Mouse (Mus musculus): ENCODE measurements at regions not wholly inside any gene's neighbourhood (a gene's known extent, or its start where the extent isn't known, plus 50 kb on each side); places are given as distances from the start of the nearest gene placed in this dataset.

DNA sequence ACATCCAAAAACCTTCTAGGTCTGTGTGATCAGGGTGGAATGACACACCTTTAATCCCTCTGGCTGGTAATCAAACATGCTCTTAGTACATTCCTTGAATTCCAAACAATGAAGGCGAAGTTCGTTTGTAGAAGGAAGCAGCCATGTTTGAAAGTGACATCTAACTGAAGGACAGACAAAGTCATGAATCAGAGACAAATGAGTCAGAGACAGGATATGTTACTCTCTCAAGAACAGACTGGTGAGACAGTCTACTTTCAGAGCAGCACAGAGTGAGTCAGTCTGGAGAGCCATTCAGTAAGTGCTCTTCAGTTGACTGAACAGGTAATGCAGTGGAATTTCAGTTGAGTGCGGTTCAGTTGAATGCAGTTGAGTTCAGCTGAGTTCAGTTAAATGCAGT lies 150.4 kb downstream of the Cpe start:
- H3K4me3 ChIP-seq, result no peak overlapping the region
- 84% methylated on average over 3 of the region's 3 CpGs for WGBS
- no peaks in the 10 kb centered on the region for H3K9me3 ChIP-seq (replicated peaks)
- ATAC-seq, result no peak
- H3K4me1 ChIP-seq, result no peaks in the 10 kb centered on the region
- no peak overlapping the region for H3K4me2 ChIP-seq
- H3K9ac ChIP-seq, result no peak overlapping the region
- no peak overlapping the region for H3K27ac ChIP-seq
- no peaks in the 10 kb centered on the region for H3K27me3 ChIP-seq
- H3K36me3 ChIP-seq (ENCODE audit: poor library complexity, severe bottlenecking), result no peaks in the 10 kb centered on the region

DNA sequence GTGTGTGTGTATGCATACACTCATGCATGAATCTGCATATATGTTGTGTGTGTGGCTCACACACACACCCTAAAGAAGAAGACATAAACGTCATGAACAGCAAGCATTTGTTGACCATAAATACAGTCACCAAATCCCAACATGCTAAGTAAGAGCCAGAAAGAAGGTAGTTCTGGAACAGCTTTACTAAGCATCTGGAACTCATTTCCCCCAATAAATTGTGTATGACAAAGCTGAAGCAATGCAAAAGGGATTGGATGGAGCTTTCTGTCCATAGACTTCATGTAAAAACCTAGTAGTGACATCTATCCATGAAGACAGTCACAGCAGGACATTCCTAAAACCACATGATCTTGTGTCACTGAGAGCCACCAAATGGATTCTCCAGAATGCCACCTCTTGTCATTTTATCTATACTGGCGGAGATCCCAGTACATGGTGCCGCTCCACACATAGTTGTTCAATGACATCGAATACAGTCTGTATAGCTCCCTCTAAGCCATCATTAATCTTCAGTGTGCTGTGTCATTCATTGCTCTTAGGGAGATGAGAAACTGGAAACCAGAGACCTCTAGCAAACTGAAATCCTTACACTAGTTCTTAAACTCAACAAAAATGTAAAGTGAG lies 152.9 kb downstream of the Cpe start:
- H3K4me2 ChIP-seq, result no peak overlapping the region
- 96% methylated on average over 4 of the region's 4 CpGs for WGBS
- no peaks in the 10 kb centered on the region for H3K4me1 ChIP-seq
- no peak overlapping the region for H3K4me3 ChIP-seq
- H3K27ac ChIP-seq, result no peak overlapping the region
- H3K9me3 ChIP-seq (replicated peaks), result no peaks in the 10 kb centered on the region
- ATAC-seq, result no peak
- no peak overlapping the region for H3K9ac ChIP-seq
- H3K36me3 ChIP-seq (ENCODE audit: poor library complexity, severe bottlenecking), result no peaks in the 10 kb centered on the region
- H3K27me3 ChIP-seq, result no peaks in the 10 kb centered on the region

DNA sequence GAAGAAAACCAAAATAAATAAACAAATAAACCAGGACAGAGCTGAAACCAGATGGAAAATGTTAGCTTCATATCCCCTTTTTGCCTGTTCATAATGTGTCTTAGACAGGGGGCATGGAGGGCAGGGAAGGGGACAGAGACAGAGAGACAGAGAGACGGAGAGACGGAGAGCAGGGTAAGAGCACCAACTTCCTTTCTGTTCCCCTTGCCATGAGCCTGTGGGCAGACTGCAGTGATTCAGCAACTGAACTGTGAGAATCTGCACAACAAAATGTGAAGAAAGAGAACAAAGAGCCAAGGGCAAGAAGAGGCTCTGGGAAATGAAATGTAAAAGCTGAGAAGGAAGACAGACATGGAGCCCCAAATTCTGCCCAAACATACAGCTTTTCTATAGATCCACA lies 161.1 kb downstream of the Cpe start:
- no peak overlapping the region for H3K27ac ChIP-seq

DNA sequence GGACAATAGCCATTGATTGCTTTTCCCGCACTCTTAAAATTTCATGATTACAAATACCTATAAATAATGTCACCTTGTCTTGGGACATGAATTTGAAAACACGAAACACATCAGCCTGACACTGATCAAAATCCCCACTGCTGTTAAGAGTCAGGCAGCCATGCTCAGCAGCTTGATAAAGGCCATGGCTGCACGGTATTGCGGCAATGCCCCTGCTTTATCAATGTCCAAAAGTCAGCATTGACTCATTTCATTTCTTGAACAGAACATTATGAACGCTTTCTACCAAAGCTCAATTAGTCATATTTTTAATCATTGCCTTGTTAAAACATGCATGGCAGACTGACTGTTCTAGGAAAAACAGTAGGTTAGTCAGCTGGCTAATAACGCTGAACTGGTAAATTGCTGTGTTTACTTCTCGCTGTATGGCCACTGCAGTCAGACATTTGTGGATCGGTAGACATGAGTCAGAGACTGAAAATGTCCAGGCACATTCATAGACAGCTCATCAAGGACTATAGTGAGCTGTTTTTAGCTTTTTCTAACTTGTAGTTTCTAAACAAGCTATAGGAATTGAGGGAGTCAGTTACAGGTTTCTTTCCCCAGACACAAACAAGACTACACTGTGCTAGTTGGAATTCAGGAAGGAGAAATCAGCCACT lies 170.3 kb downstream of the Cpe start:
- Histone ChIP-seq H3K4me1 (no peaks in the 10 kb centered on the region), H3K27me3 (no peaks in the 10 kb centered on the region), H3K27ac (no peak overlapping the region), H3K4me3 (no peak overlapping the region), H3K36me3 (ENCODE audit: poor library complexity, severe bottlenecking) (no peaks in the 10 kb centered on the region), H3K4me2 (no peak overlapping the region), H3K9me3 (replicated peaks) (no peaks in the 10 kb centered on the region), H3K9ac (no peak overlapping the region)
- no peak for ATAC-seq
- 91% methylated on average over 8 of the region's 8 CpGs for WGBS

More for the DNA sequence above, 161.1 kb downstream of the Cpe start:
- H3K4me1 ChIP-seq, result no peaks in the 10 kb centered on the region
- ATAC-seq, result no peak
- H3K9ac ChIP-seq, result no peak overlapping the region
- 86% methylated on average over 2 of the region's 2 CpGs for WGBS
- no peaks in the 10 kb centered on the region for H3K9me3 ChIP-seq (replicated peaks)
- H3K4me3 ChIP-seq, result no peak overlapping the region
- H3K36me3 ChIP-seq (ENCODE audit: poor library complexity, severe bottlenecking), result no peaks in the 10 kb centered on the region
- H3K4me2 ChIP-seq, result no peak overlapping the region
- H3K27me3 ChIP-seq, result no peaks in the 10 kb centered on the region

DNA sequence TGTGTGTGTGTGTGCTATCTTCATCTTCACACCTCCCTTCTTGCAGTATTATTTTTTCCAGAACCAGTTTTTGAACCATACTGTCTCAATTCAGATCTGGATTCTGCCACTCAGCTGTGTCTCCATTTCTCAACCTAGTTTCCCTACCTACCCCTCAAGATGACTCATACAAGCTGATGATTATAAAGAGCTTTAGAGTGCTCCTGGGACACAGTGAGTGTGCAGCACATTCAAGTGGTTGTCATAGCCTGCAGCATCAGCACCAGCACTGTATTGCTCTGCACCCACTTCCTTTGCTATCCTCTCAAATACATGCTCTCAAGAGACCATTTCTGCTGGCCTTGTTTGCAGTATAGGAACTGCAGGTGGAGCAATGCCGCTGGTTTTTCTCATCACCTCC lies 173.2 kb downstream of the Cpe start:
- no peaks in the 10 kb centered on the region for H3K36me3 ChIP-seq (ENCODE audit: poor library complexity, severe bottlenecking)
- ATAC-seq, result no peak
- H3K4me2 ChIP-seq, result no peak overlapping the region
- no peaks in the 10 kb centered on the region for H3K9me3 ChIP-seq (replicated peaks)
- H3K4me3 ChIP-seq, result no peak overlapping the region
- 80% methylated on average over 1 of the region's 1 CpGs for WGBS
- no peak overlapping the region for H3K9ac ChIP-seq
- H3K27ac ChIP-seq, result no peak overlapping the region
- no peaks in the 10 kb centered on the region for H3K27me3 ChIP-seq
- no peaks in the 10 kb centered on the region for H3K4me1 ChIP-seq

DNA sequence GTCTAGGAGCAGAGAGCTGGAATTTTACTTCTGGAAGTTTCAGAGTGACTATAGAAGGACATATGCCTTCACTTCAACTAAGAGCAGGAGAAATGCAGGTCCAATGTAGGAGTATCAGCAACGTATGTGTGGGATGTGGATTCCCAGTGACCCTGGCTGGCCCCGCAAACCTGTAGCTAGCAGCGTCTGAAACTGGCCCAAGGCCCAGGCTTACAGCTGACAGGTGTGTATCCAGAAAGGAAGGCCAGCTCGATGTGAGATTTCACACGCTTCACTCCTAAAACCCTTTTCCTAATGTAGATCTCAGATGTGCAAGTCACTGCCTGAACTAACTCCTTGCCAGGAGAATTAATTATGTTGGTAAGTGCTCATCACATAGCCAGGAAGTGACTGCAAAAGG lies 176.9 kb downstream of the Cpe start:
- Histone ChIP-seq H3K4me2 (no peak overlapping the region), H3K9me3 (replicated peaks) (peaks cover 6% of the 10 kb centered on the region; the same call in 1 of the 2 replicates), H3K27ac (no peak overlapping the region), H3K9ac (no peak overlapping the region), H3K27me3 (no peaks in the 10 kb centered on the region), H3K36me3 (ENCODE audit: poor library complexity, severe bottlenecking) (no peaks in the 10 kb centered on the region), H3K4me1 (no peaks in the 10 kb centered on the region), H3K4me3 (no peak overlapping the region)
- 93% methylated on average over 5 of the region's 5 CpGs for WGBS
- no peak for ATAC-seq

DNA sequence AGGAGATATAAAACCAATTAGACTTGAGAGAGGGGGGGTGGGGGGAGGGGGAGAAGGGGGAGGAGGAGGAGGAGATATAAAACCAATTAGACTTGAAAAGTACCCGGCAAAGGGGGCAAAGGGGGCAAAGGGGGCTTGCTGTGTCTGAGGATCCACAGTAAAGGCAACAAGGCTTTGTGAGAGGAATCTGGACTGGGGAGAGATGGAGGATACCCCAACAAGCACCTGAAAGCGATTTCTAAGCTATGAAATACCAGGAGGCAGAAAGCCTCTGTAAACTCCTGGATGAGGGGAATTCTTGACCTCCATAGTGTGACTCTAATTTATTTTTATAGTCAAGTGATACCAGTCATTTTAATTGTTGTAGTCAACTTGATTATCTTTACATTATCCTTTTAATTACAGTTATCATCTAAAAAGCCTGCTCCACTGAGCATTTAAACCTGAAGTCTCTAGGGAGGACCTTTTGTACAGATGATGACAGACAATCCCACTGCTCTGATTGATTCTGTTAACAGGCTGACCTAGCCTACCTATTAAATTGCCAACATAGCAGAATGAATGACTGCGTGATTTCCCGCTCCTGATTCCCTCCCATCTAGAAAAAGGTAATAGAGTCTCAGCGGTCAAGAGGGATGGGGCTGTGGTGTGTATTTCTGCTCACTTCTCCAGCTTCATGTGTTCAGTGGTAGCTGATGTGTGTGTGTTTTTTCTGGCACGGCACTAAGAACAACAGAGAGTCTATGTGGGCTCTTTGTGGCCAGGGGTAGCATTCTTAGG lies 195.4 kb downstream of the Cpe start:
- no peaks in the 10 kb centered on the region for H3K9me3 ChIP-seq (replicated peaks)
- WGBS, result 25% methylated on average over 6 of the region's 6 CpGs
- H3K4me3 ChIP-seq, result no peak overlapping the region
- H3K4me1 ChIP-seq, result peaks cover 19% of the 10 kb centered on the region
- H3K9ac ChIP-seq, result no peak overlapping the region
- H3K36me3 ChIP-seq (ENCODE audit: poor library complexity, severe bottlenecking), result no peaks in the 10 kb centered on the region
- peak; percentile 54; the same call in 1 of the 2 replicates for ATAC-seq
- H3K27ac ChIP-seq, result no peak overlapping the region
- no peak overlapping the region for H3K4me2 ChIP-seq
- no peaks in the 10 kb centered on the region for H3K27me3 ChIP-seq

DNA sequence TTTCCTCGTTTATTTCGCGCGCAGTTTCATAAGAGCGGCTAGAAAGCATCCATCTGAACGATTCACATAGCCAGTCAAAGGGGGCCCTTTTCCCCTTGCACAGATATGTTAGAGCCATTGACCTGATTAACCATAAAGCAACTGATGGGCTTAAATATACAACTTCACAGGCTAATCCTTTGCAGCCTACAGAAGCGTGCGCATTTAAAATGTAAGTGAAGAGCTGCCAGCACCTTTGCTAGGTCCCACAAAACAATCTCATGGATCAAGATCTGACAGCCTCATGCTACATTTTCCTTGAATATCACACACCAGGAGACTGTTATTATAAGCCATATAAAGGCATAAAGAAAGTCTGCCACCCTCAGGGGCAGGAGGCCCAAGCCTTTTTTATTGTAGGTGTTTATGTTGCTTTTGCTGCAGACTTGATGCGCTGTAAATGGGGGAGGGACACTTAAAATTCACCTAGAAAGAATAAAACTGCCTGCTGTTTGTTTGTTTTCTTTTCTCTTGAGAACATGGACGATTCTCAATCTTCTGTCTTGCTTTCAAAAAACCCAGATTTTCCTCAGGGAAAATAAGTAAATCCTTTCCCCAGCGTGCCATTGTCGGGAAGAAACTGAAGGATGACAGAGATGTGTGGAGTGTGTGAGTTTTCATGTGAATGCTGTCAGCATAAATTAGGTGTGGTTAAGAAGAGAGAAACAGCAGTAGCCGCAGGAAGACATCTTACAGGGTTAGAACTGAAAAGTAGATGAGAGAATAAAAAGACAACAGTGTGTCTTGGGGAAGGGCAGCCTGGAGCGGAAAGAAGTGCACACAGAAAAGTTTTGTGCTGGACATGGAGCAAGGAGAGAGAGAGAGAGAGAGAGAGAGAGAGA lies 196.3 kb downstream of the Cpe start:
- Histone ChIP-seq H3K9ac (no peak overlapping the region), H3K4me2 (peak overlapping the region; percentile 39), H3K9me3 (replicated peaks) (no peaks in the 10 kb centered on the region), H3K4me3 (no peak overlapping the region), H3K4me1 (peaks cover 19% of the 10 kb centered on the region), H3K27me3 (no peaks in the 10 kb centered on the region), H3K27ac (no peak overlapping the region), H3K36me3 (ENCODE audit: poor library complexity, severe bottlenecking) (no peaks in the 10 kb centered on the region)
- 18% methylated on average over 14 of the region's 14 CpGs for WGBS
- ATAC-seq, result peak; percentile 65

DNA sequence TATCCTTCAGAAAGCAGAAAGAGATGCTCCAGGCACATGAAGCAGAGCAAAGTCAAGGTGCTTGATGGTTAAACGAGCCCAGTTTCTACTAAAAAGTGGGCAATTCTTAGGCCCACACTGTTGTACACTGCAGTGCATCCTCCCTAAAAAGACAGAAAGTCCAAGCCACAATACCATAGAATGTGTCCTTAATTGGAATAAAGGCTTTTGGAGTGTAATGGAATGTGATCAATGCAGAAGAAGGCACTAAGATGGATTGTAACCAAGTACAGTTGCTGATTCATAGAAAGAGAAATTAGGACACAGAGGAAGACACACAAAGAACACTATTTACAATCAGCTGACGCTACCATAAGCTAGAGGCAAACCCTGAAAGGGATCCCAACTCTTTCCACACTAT lies 201.3 kb downstream of the Cpe start:
- 88% methylated on average over 2 of the region's 2 CpGs for WGBS
- no peak overlapping the region for H3K4me3 ChIP-seq
- no peaks in the 10 kb centered on the region for H3K36me3 ChIP-seq (ENCODE audit: poor library complexity, severe bottlenecking)
- no peak overlapping the region for H3K4me2 ChIP-seq
- no peak for ATAC-seq
- no peak overlapping the region for H3K27ac ChIP-seq
- peaks cover 7% of the 10 kb centered on the region for H3K4me1 ChIP-seq
- no peaks in the 10 kb centered on the region for H3K9me3 ChIP-seq (replicated peaks)
- no peaks in the 10 kb centered on the region for H3K27me3 ChIP-seq
- no peak overlapping the region for H3K9ac ChIP-seq

DNA sequence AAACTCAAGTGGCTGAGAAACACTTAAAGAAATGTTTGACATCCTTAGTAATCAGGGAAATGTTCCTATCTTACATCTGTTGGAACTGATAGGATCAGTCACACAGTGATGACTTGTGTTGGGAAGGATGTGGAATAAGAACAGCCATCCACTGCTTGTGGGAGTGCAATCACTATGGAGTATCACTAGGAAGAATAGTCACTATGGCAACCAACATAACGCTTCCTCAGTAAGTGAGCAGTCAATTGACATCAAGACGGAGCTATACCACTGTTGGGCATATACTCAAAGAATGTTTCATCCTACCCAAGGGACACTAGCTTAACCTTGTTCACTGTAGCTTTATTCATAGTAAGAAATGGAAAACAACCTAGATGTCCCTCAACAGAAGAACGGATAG lies 204.8 kb downstream of the Cpe start:
- H3K4me1 ChIP-seq, result no peaks in the 10 kb centered on the region
- WGBS, result 71% methylated on average over 3 of the region's 3 CpGs
- H3K27ac ChIP-seq, result no peak overlapping the region
- no peaks in the 10 kb centered on the region for H3K36me3 ChIP-seq (ENCODE audit: poor library complexity, severe bottlenecking)
- no peak overlapping the region for H3K9ac ChIP-seq
- no peak for ATAC-seq
- H3K4me2 ChIP-seq, result no peak overlapping the region
- H3K27me3 ChIP-seq, result no peaks in the 10 kb centered on the region
- H3K9me3 ChIP-seq (replicated peaks), result no peaks in the 10 kb centered on the region
- H3K4me3 ChIP-seq, result no peak overlapping the region

DNA sequence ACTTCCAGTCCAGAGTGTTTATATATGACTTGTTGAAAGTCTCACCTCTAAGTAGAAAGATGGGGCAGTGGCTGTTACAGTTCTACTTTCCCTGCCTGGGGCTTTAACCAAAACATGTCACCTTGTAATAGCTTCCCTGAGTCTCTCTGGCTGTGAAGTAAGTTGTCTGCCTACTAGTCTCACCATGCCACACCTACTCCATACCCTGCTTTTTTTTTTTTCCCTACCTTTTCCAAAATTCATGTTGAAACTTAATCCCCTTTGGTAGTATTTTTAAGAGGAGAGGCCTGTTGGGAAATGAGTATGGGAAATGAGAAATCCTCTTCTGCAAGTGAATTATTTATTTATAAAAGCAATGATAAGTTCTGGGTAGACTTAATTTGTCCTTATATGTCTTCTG lies 219.6 kb downstream of the Cpe start:
- ATAC-seq, result no peak

DNA sequence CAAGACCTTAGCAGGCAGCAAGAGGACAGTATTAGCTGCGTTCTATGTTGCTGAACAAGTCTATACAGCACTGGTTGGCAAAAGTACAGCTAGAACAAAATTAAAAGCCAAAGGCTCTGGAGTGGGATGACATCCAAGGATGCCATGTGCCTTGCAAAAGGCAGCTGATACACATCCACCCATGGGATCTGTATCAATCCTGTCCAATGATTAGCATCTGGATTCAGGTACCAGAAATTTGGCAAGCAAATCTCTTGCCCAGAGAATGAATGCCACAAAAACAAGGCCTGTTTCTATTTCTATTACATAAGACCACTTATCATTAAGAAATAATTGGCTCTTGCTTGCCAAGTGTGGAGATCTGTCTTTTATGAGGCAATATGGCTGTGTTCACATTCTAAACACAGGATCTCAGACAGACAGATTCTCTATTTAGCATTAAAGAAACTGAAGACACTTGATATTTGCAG lies 220.0 kb downstream of the Cpe start:
- Histone ChIP-seq H3K4me1 (0 out of 2 replicates have a peak, but pooled peaks cover 5% of the 10 kb centered on the region), H3K27ac (no peak overlapping the region), H3K9me3 (replicated peaks) (no peaks in the 10 kb centered on the region), H3K9ac (no peak overlapping the region), H3K4me2 (no peak overlapping the region), H3K27me3 (no peaks in the 10 kb centered on the region), H3K36me3 (ENCODE audit: poor library complexity, severe bottlenecking) (no peaks in the 10 kb centered on the region), H3K4me3 (no peak overlapping the region)
- 74% methylated on average over 1 of the region's 1 CpGs for WGBS
- ATAC-seq, result peak; percentile 75

More for the DNA sequence above, 219.6 kb downstream of the Cpe start:
- Histone ChIP-seq H3K9ac (no peak overlapping the region), H3K27me3 (no peaks in the 10 kb centered on the region), H3K36me3 (ENCODE audit: poor library complexity, severe bottlenecking) (no peaks in the 10 kb centered on the region), H3K4me3 (no peak overlapping the region), H3K9me3 (replicated peaks) (no peaks in the 10 kb centered on the region), H3K27ac (no peak overlapping the region), H3K4me1 (0 out of 2 replicates have a peak, but pooled peaks cover 5% of the 10 kb centered on the region), H3K4me2 (no peak overlapping the region)
